Mouse (Mus musculus) urinary bladder, postnatal 14 days (tissue): Measurements from ENCODE around the gene Topors.
A peak's percentile ranks its signal among the peaks of the same experiment; 100 is the strongest.

Experiments used
- DNase-seq: peaks from one replicate; pipeline ENCODE4 v3.0.0; 2021; ENCODE audit warnings: low spot score

Topors gene

GRCm38 (mm10) chr4:40250984-40251383 is 18.7 kb downstream of the Topors start:
- no peak for DNase-seq

- DNase-seq: no peak
Observed at GRCm38 (mm10) chr4:40244035-40244434, 25.6 kb downstream of the Topors start.

- no peak for DNase-seq
Observed at GRCm38 (mm10) chr4:40243006-40243405, 26.6 kb downstream of the Topors start.

GRCm38 (mm10) chr4:40241928-40242327 is 27.7 kb downstream of the Topors start:
- DNase-seq: no peak

- no peak for DNase-seq
Observed at GRCm38 (mm10) chr4:40240272-40240744, 29.3 kb downstream of the Topors start.

- DNase-seq: peak; percentile 30
Observed at GRCm38 (mm10) chr4:40239409-40240271, 30.0 kb downstream of the Topors start, which contains the start of gene Ddx58. Ddx58 (minus strand) TSS chr4:40239828.

- peak; percentile 58 for DNase-seq
Observed at GRCm38 (mm10) chr4:40238483-40239408, 30.9 kb downstream of the Topors start.

GRCm38 (mm10) chr4:40236829-40237228 is 32.8 kb downstream of the Topors start:
- no peak for DNase-seq

GRCm38 (mm10) chr4:40234256-40234655 is 35.4 kb downstream of the Topors start:
- DNase-seq: no peak

- DNase-seq: no peak
Observed at GRCm38 (mm10) chr4:40233062-40233664, 36.5 kb downstream of the Topors start.

GRCm38 (mm10) chr4:40229723-40230122 is 39.9 kb downstream of the Topors start:
- DNase-seq: no peak

GRCm38 (mm10) chr4:40227886-40228285 is 41.8 kb downstream of the Topors start:
- DNase-seq: no peak

- DNase-seq: no peak
Observed at GRCm38 (mm10) chr4:40227131-40227530, 42.5 kb downstream of the Topors start.

GRCm38 (mm10) chr4:40226095-40226494 is 43.6 kb downstream of the Topors start:
- no peak for DNase-seq

- no peak for DNase-seq
Observed at GRCm38 (mm10) chr4:40221876-40222585, 47.6 kb downstream of the Topors start.

GRCm38 (mm10) chr4:40221004-40221760 is 48.5 kb downstream of the Topors start:
- no peak for DNase-seq

- no peak for DNase-seq
Observed at GRCm38 (mm10) chr4:40220437-40220836, 49.2 kb downstream of the Topors start.

GRCm38 (mm10) chr4:40218382-40218781 is 51.3 kb downstream of the Topors start:
- DNase-seq: no peak

- DNase-seq: no peak
Observed at GRCm38 (mm10) chr4:40217910-40218309, 51.7 kb downstream of the Topors start.

GRCm38 (mm10) chr4:40212177-40212576 is 57.5 kb downstream of the Topors start:
- no peak for DNase-seq
